Mouse (Mus musculus) lung, adult 2 months (tissue): ENCODE measurements around the gene Cnot8.

Experiments
- CTCF ChIP-seq: fragments of 200-500 bp; IDR thresholded peaks from 2 replicates; pipeline ENCODE4 v1.5.1; 2011; ENCODE audit warnings: mild to moderate bottlenecking, low read length, control low read depth; ENCODE audit not compliant: insufficient read depth
- POLR2A ChIP-seq: fragments of 200-500 bp; IDR thresholded peaks from 2 replicates; pipeline ENCODE4 v1.6.1; 2011; ENCODE audit warnings: low read depth, mild to moderate bottlenecking, control low read depth, low read length, borderline replicate concordance; ENCODE audit errors: extremely low read depth

- TF ChIP-seq POLR2A (no peak), CTCF (no peak)
Measured at GRCm38 (mm10) chr11:58135296-58135695, 31.3 kb downstream of the Cnot8 start.
